Mouse (Mus musculus) bone marrow macrophage, adult 2 months (primary cell): Measurements from ENCODE around the gene 4930518I15Rik. TPM values are rescaled to one million over a fixed set of nuclear protein-coding genes. Genes with fewer than 3 reads are reported as not detected.
"Not testable (repeated sequence)": the region's sequence is repeated elsewhere in the genome, so short reads cannot be mapped to it uniquely, and the experiment has no call there.

Source experiments
- H3K27ac ChIP-seq: 2 replicates; pipeline ENCODE4 v1.5.1; 2012; ENCODE audit warnings: low read depth, low read length; ENCODE audit not compliant: insufficient read depth
- H3K4me1 ChIP-seq: 2 replicates; pipeline ENCODE4 v1.6.1; 2012; ENCODE audit warnings: low read length; ENCODE audit not compliant: control insufficient read depth, insufficient read depth
- H3K4me3 ChIP-seq: 2 replicates; pipeline ENCODE4 v1.5.1; 2012; ENCODE audit warnings: mild to moderate bottlenecking, low read length, moderate library complexity; ENCODE audit not compliant: insufficient read depth
- CTCF ChIP-seq: IDR thresholded peaks from 2 replicates; pipeline ENCODE4 v1.5.1; 2012; ENCODE audit warnings: low read depth, mild to moderate bottlenecking, low read length, moderate library complexity
- POLR2A ChIP-seq: IDR thresholded peaks from 2 replicates; pipeline ENCODE4 v1.6.1; 2012; ENCODE audit warnings: mild to moderate bottlenecking, low read depth, low read length, borderline replicate concordance
- polyA plus RNA-seq: library from polyadenylated mRNA; stranded (reverse); fragments of >200 nt; gene quantifications from 2 replicates; pipeline ENCODE4 v1.2.4, GENCODE M21; 2012; ENCODE audit not compliant: missing spikeins, insufficient read depth, insufficient read length

Gene 4930518I15Rik
- 6.4 and 7.1 TPM in 2 replicates for polyA plus RNA-seq

DNA sequence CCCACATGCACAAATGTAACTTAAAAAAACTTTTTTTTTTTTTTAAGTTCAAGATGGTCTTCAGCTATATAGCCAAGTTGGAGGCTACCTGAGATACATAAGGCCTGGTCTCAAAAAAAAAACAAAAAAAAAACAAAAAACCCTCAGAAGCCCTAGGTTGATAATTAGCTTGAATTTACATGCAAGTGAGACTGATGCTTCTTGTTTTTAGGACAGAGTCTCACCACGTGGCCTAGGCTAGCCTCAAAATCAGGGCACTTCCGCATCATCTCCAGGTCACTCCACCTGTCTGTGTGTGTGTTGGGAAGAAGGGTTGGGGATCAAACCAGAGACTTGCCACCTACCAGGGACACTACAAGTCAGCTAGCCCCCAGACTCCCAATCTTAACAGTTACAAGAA, at the start of gene 4930518I15Rik:
TSS of gene 4930518I15Rik (minus strand) at position 112 of the 400 bp plus-strand sequence.
- peak within 1 kb of the TSS; percentile 72 for H3K27ac ChIP-seq
- H3K4me1 ChIP-seq = peaks cover 18% of the 10 kb centered on the region
- TF ChIP-seq CTCF (no peak), POLR2A (no peak)
- H3K4me3 ChIP-seq = peak within 1 kb of the TSS; percentile 53

GRCm38 (mm10) chr2:156905931-156906330, 48.2 kb upstream of the 4930518I15Rik start:
- H3K27ac ChIP-seq, H3K4me1 ChIP-seq, H3K4me3 ChIP-seq: not testable (repeated sequence)

- Histone ChIP-seq H3K4me3 (no peak overlapping the region), H3K4me1 (no peaks in the 10 kb centered on the region)
- TF ChIP-seq CTCF (no peak), POLR2A (no peak)
These were observed 47.4 kb upstream of the 4930518I15Rik start for GRCm38 (mm10) chr2:156904976-156905717.

DNA sequence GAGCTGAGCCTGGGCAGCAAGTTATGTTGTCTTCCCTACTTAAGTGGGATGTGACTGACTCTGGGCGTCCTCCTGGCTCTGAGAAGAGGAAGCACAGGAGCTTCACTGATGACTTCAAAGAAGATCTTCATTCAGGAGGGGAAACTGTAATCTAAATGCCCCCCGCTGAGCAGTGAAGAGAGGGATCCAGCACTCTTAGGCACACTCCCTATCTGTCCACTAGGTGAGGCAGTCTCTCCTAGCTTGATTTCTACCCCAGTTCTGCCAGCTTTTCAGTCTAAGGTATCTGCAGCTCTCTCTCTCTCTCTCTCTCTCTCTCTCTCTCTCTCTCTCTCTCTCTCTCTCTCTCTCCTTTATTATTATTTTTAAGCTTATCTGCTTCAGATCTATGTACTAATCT, 45.6 kb upstream of the 4930518I15Rik start:
- TF ChIP-seq CTCF (no peak), POLR2A (no peak)
- Histone ChIP-seq H3K27ac (no peak overlapping the region), H3K4me1 (no peaks in the 10 kb centered on the region), H3K4me3 (no peak overlapping the region)

More at GRCm38 (mm10) chr2:156904976-156905717, 47.4 kb upstream of the 4930518I15Rik start:
- no peak overlapping the region for H3K27ac ChIP-seq

GRCm38 (mm10) chr2:156902411-156902810, 44.7 kb upstream of the 4930518I15Rik start:
- H3K27ac ChIP-seq, H3K4me3 ChIP-seq, H3K4me1 ChIP-seq: not testable (repeated sequence)

GRCm38 (mm10) chr2:156901883-156902282, 44.1 kb upstream of the 4930518I15Rik start:
- H3K4me1 ChIP-seq = no peaks in the 10 kb centered on the region
- TF ChIP-seq CTCF (no peak), POLR2A (no peak)
- H3K4me3 ChIP-seq = no peak overlapping the region
- H3K27ac ChIP-seq = no peak overlapping the region

DNA sequence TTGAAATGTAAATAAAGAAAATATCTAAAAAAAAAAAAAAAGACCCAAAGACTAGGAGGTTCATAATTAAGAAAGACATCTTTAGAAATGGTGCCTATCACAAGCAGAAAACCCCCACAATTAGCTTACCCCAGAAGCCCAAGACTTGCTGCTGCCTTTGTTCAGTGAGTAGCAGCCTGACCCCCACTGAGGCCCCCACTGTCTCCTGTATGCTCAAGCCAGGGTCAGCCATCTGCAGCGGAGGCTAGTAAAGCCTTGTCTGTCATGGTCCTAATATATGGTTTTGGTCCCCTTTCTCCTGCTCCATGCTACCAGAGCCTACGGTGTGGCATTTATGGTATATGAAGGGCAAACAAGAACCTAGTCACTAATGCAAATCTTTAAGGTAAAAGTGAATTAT, 43.6 kb upstream of the 4930518I15Rik start:
- Histone ChIP-seq H3K4me3 (no peak overlapping the region), H3K27ac (no peak overlapping the region), H3K4me1 (peaks cover 2% of the 10 kb centered on the region; the same call in 1 of the 2 replicates)
- TF ChIP-seq POLR2A (no peak), CTCF (no peak)

DNA sequence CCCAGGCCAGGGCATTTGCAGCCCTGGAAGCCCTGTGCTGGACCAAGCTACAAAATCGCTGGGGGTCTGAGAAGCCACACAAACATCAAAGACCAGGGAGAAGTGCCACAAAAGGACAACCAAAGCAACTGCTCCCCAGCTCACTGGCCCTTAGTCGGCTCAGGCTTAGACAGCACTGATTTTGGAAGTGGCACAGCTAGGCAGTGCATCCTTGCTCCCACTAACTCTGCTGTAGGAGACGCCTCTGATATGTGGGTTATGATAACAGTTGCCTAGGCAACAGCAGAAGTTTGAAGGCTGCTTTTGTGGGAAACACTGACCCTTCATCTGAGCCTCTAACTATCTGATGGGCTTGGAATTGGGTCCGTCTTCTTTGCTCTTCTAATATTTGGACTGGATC, 41.4 kb upstream of the 4930518I15Rik start:
- H3K4me1 ChIP-seq = peaks cover 5% of the 10 kb centered on the region
- H3K27ac ChIP-seq = no peak overlapping the region
- no peak for TF ChIP-seq POLR2A
- no peak for TF ChIP-seq CTCF
- H3K4me3 ChIP-seq = no peak overlapping the region

GRCm38 (mm10) chr2:156898374-156898773, 40.6 kb upstream of the 4930518I15Rik start:
- TF ChIP-seq CTCF (no peak), POLR2A (no peak)
- no peak overlapping the region for H3K27ac ChIP-seq
- peaks cover 5% of the 10 kb centered on the region for H3K4me1 ChIP-seq
- H3K4me3 ChIP-seq = no peak overlapping the region

DNA sequence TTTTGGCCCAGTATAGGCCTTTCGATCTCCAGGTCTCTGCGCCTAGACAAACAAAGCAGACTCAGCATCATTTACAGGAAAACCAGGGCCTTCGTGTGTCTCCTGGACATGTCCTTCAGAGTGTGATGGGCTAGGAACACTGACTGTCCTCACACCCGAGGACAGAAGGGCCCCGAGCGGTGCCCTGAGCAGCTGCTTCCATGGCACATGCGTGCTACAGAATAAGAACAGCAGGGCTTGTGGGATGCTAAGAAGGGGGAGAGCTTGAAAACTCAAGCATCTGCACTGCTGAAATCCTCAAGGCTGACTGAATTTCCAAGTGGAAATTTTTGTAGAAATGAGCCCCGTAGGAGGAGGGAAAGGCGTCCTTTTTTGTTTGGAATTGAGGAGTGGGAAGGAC, 39.3 kb upstream of the 4930518I15Rik start:
- Histone ChIP-seq H3K4me3 (no peak overlapping the region), H3K27ac (no peak overlapping the region), H3K4me1 (peaks cover 5% of the 10 kb centered on the region)
- TF ChIP-seq CTCF = no peak
- no peak for TF ChIP-seq POLR2A
